Mouse (Mus musculus) heart, postnatal 0 days (tissue): ENCODE data around the gene Gadd45a.

Source experiments
- CTCF ChIP-seq: IDR thresholded peaks from 2 replicates; pipeline ENCODE4 v1.5.1; 2016; ENCODE audit warnings: antibody characterized with exemption, control low read depth, low read depth
- EP300 ChIP-seq: IDR thresholded peaks from 2 replicates; pipeline ENCODE4 v1.6.1; 2016; ENCODE audit warnings: antibody characterized with exemption, low read depth

- no peak for TF ChIP-seq CTCF
- no peak for TF ChIP-seq EP300
Observed at GRCm38 (mm10) chr6:67056889-67057564, 19.8 kb upstream of the Gadd45a start.
